Mouse (Mus musculus) myocyte (in vitro differentiated cells): ENCODE results near the gene Frmd8.

Experiments used
- CEBPB ChIP-seq: IDR thresholded peaks from 2 replicates; pipeline ENCODE4 v1.6.1; 2011; ENCODE audit warnings: mild to moderate bottlenecking, moderate library complexity; ENCODE audit not compliant: poor library complexity, insufficient read depth, severe bottlenecking
- E2F4 ChIP-seq: IDR thresholded peaks from one replicate; pipeline ENCODE4 v1.6.1; 2011; ENCODE audit warnings: mild to moderate bottlenecking, control low read depth, moderate library complexity; ENCODE audit not compliant: insufficient read depth
- MAX ChIP-seq: IDR thresholded peaks from one replicate; pipeline ENCODE4 v1.6.1; 2011; ENCODE audit warnings: low read depth, mild to moderate bottlenecking, control low read depth
- POLR2A ChIP-seq: IDR thresholded peaks from one replicate; pipeline ENCODE4 v1.6.1; 2011; ENCODE audit warnings: low read depth, mild to moderate bottlenecking, control low read depth, moderate library complexity; ENCODE audit not compliant: insufficient read length
- POLR2AphosphoS2 ChIP-seq: IDR thresholded peaks from one replicate; pipeline ENCODE4 v1.6.1; 2011; ENCODE audit warnings: low read depth, control low read depth; ENCODE audit not compliant: insufficient read length
- SRF ChIP-seq: IDR thresholded peaks from one replicate; pipeline ENCODE4 v1.6.1; 2011; ENCODE audit warnings: low read depth; ENCODE audit not compliant: control insufficient read depth, insufficient read length
- TCF12 ChIP-seq: IDR thresholded peaks from one replicate; pipeline ENCODE4 v1.6.1; 2011; ENCODE audit warnings: mild to moderate bottlenecking, control low read depth; ENCODE audit not compliant: poor library complexity, insufficient read depth, severe bottlenecking
- USF1 ChIP-seq: IDR thresholded peaks from one replicate; pipeline ENCODE4 v1.6.1; 2011; ENCODE audit warnings: low read depth, mild to moderate bottlenecking, control low read depth, moderate library complexity

DNA sequence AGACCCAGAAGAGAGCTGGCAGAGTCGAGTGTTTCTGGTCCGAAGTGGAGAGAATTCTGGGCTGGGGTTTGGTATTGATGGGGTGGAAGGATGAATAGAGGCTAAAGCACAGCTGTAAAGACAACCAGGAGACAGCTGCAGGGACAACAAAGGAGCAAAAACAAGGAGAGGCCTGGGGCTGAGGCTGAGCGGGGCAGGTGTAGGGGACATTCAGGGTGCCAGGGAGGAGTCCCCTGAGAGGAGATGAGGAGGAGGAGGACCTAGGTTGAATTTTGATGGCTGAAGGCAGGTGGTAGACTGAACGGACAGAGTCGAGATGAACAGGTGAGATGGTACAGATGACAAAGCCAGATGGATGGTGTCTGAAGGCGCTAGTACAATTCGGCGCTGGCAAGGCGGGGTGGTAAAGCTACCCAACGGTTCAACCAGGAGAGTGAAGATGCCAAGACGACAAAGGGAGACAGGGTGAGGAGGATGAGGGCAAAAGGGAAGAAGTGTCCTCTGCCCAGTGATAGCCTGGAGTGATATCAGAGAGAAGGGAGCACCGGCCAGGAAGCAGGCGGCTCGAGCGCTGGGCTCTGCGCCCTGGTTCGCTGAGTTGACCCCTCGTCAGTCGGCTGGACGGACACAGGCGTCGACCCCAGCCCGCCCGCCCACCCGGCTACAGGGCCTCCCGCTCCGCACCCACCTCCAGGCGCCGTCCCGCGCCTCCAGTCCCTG is 18.4 kb upstream of the Frmd8 start:
- TF ChIP-seq POLR2A = no peak
- TF ChIP-seq USF1 = no peak
- TF ChIP-seq TCF12 = no peak
- TF ChIP-seq E2F4 = no peak
- TF ChIP-seq CEBPB = no peak
- TF ChIP-seq SRF = no peak
- TF ChIP-seq MAX = no peak
- no peak for TF ChIP-seq POLR2AphosphoS2
